Mouse (Mus musculus) kidney, adult 11 months (tissue): ENCODE results near the gene Slc6a3.

ENCODE experiments used
- DNase-seq: peaks from one replicate; pipeline ENCODE4 v3.0.0; 2022

The Slc6a3 gene

DNA sequence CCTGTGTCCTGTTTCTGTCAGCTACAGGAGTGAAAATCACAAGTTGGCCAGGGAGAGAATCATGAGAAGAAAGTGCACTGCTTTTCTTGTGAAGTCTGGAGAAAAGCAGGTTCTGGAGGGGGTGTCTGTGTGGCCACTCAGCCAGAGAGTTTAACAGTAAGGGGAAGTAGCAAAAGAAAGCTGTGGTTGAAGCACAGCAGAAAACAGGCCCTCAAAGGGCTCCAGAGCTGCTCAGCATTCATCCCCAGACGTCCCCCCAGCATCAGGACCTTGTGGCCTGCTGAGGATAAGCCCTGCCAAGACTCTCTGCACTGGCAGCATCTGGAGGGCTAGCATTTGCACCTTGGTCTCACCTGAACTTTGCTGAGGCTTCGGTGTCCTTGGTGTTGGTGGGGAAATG lies 56.0 kb downstream of the Slc6a3 start:
- DNase-seq: no peak

DNA sequence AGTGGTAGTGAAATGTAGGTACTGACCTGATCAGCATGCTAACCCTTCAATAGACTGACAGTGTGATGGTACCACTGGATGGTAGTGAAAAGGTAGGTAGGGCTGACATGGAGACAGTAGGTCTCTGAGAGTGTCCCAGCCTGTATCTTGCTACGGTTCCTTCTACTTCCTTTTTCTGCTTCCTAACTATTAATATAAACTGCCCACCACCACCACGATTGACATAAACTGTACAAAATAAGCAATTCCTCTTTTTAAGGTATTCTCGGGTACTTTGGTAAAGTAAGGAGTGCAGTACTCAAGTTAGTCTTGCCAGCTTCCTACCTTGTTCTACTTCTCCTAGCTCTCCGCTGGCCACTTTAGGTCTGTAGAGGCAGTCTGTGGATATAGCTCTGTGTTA lies 59.7 kb downstream of the Slc6a3 start:
- no peak for DNase-seq

DNA sequence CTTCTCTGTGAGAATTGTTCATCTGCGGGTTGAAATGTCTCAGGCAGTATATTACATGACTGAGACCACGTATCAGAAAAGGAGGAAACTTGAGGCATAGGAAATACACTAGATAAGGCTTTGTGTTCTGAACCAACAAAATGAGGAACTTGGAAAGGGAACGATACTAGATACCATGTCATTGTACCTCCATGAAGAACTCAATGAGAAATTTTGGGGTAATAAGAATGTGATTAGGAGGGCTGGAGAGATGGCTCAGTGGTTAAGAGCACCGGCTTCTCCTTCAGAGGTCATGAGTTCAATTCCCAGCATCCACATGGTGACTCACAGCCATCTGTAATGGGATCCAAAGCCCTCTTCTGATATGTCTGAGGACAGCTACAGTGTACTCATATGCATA lies 63.7 kb downstream of the Slc6a3 start:
- no peak for DNase-seq

DNA sequence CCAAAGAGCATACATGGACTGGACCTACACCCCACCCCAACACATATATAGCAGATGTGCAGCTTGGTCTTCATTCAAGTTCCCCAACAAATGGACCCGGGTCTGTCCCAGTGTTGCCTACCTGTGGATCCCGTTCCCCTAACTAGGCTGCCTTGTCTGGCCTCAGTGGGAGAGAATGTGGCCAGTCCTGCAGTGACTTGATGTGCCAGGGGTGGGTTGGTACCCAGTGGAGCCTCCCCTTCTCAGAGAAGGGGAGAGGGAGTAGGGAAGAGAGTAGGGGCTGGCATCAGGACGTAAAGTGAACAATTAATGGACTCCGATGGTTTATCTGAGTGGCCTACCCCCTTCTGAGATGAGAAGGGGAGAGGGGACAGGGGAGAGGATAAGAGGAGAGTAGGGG lies 66.5 kb downstream of the Slc6a3 start:
- DNase-seq: no peak

DNA sequence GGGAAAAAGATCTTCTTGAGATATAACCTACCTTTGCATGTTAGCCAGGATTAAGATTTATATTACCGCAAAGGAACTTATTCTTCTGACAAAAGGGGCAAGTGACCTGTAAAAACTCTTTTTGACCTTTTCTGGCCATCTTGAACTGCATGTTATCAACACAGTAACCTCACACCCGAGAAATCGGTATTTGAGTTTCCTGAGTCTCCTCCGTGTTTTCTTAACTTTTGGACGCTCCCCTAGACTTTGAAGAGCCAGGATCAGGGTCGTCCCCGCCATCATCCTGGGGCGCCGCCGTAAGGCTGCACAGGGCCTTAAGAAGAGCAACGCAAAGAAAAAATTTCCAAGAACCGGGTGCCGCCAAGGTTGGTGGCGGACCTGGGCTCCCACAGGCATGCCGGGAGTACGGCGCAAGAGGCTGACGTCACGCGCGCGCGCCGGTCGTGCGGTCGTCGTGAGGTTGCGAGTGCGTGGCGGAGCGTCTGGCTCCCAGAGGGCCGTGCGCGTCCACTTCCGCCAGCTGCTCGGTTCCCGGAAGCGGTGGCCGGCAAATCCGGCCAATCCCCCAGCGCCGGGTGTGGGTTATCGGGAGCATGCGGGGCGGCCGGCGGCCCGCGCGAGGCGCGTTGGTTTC lies 67.1 kb downstream of the Slc6a3 start, which contains the start of gene Clptm1l:
Gene Clptm1l (plus strand): TSS at position 485 of the 634 bp plus-strand sequence.
- peak; percentile 96 for DNase-seq

DNA sequence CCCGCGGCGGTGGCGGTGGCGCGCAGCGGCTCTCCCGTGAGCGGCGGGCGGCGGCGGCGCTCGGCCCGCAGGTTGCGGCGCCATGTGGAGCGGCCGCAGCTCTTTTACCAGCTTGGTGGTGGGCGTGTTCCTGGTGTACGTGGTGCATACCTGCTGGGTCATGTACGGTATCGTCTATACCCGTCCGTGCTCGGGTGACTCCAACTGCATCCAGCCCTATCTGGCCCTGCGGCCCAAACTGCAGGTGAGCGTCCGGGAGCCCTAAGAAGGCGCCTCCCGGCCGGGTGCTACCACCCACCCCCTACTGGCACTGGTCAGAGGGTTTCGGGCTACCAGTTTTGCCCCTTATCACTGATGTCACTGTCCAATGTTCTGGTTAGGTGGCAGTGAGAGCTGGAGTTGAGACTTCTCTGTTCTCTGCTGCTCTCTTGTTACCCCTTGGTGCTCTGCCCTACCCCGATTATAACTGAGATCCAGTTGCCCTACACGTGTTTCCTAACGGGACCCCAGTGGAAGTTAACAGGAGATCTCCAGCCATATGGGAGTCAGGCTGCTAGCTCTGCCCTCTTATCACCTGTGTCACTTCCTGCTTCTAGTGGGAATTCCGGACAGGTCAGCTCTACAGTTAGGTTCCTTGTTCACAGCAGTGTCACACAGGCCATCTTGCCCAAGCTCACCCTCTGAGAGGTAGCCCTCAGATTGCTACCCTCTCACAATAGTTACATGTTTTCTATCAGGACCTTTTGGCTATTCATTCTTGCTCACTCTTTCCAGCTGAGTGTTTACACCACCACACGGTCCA lies 67.8 kb downstream of the Slc6a3 start:
- peak; percentile 12 for DNase-seq

DNA sequence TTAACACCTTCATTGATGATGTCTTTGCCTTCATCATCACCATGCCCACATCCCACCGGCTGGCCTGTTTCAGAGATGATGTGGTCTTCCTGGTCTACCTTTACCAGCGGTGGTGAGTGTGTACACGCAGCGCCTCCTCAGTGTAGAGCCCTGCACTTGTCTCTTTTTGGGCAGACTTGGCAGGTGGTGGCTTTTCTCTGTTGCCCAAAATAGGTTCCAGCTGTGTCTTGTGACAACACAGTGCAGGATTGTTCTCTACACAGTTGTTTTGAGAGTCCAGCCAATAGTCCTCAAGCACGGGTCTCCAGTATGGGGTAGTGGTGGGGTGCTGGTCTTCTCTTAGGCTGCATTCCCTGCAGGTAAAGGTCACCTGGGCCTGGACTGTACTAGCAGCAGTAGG lies 81.9 kb downstream of the Slc6a3 start:
- DNase-seq: no peak

DNA sequence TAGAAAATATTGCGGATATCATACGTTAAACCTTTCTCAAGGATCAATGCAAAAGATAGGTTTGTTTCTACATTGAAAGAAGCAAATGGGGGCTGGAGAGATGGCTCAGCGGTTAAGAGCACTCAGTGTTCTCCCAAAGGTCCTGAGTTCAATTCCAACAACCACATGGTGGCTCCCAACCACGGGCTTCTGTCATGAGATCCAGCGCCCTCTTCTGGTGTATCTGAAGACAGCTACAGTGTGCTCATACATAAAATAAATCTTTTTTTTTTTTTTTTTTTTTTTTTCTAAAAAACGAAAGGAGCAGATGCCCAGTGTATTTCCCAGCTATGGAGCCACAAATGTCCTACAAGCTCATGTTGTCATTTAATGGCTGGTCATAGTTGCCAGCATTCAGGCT lies 84.1 kb downstream of the Slc6a3 start:
- no peak for DNase-seq

DNA sequence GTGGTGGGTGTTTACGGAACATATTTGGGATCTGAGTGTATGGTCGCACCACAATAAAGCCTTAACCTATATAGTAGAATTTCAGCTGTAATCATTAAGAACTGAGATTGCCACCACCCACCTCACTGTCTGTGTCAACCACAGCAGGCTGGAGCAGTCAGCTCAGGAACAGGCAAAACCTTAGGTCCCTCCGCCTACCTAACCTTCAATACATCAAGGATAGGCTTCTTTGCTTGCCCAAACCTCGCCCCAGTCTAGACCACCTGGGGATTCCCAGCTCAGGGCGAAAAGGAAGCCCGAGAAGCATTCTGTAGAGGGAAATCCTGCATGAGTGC lies 89.8 kb downstream of the Slc6a3 start:
- no peak for DNase-seq

DNA sequence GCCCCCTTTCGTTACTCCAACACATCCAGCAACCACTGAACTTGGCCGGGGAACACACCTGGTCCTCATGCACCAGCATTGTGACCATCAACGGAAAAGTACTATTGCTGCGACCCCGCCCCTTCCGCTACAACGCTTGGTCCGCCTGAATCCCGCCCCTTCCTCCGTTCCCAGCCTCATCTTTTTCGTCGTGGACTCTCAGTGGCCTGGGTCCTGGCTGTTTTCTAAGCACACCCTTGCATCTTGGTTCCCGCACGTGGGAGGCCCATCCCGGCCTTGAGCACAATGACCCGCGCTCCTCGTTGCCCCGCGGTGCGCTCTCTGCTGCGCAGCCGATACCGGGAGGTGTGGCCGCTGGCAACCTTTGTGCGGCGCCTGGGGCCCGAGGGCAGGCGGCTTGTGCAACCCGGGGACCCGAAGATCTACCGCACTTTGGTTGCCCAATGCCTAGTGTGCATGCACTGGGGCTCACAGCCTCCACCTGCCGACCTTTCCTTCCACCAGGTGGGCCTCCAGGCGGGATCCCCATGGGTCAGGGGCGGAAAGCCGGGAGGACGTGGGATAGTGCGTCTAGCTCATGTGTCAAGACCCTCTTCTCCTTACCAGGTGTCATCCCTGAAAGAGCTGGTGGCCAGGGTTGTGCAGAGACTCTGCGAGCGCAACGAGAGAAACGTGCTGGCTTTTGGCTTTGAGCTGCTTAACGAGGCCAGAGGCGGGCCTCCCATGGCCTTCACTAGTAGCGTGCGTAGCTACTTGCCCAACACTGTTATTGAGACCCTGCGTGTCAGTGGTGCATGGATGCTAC lies 90.4 kb downstream of the Slc6a3 start, which contains the start of gene Tert:
Gene Tert (plus strand): TSS at position 167 of the 805 bp plus-strand sequence.
- peak; percentile 43 for DNase-seq
